Mouse (Mus musculus): Measurements from ENCODE around the gene Birc5.

DNA sequence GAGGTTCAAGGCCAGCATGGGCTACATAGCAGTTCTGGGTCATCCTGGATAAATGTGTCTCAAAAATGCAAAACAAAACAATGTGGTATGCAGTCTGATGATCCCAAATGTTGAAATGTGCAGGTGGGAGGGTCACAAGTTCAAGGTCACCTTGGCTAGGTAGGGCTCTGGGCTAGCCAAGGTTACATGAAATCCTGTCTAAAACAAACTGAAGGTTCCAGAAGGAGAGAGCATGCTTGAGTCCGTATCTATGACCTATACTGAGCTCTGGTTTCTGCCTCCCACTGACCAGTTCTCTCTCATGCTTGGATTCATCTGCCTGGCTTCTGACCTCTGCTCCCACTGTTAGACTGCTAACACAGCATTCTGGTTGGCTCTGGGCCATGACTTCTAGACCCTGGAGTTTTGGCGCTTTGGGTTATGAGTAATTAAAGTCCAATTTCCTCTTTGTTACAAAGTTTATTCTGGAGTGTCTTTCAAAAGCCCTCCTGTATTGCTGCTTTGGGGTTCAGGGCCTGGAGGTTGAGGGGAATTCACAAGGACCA is 19.3 kb upstream of the Birc5 start:
- TF ChIP-seq POLR2A (IDR thresholded peaks at IDR 0.05; ENCODE audit: borderline replicate concordance, extremely low read depth, insufficient read depth, insufficient read length, poor library complexity, severe bottlenecking): no peak
- TF ChIP-seq CTCF (IDR thresholded peaks at IDR 0.05; ENCODE audit: borderline replicate concordance, extremely low read depth, insufficient read depth, insufficient read length): no peak

Data from brain, embryonic 14.5 days (tissue).